Mouse (Mus musculus): ENCODE data around the gene Daxx.
"Not testable (repeated sequence)": the region's sequence is repeated elsewhere in the genome, so short reads cannot be mapped to it uniquely, and the experiment has no call there.

Daxx gene

DNA sequence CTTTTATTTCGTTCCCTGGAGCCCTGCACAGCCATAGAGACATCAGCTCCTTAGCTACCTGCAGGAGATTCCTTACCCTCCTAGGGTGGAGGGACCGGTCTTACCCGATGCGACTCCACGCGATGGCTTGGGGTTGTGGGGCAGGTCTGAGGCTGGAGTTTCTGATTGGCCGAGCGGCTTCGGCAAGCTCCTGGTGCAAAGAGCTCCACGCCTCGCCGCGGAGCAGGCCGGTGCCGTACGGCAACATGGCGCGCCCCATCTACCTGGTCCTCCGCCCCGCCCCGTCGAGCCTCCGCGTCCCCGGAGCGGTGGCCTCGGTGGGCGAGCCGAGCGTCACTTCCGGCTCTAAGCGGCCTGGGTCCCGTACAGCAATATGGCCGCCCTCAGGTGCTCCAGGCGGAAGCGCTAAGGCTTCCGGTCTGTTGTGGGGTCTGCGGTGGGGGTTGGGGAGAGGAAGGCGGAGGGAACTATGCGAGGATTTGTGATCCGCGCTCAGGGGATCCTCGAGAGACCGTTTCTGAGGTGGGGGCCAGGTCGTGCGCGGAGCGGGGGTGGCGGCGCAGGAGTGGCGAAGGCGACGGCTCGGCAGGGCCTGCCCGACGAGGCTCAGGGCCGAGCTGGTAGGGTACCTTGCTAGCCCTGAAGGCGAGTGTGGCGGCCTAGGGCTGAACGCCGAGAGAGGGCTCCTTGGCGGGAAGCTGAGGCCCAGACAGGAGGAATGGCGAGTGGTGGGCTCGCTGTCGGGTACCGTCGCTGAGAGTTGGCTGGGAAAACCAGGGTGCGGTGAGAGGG, at the start of gene Daxx:
Gene Daxx, plus strand, starts transcription at position 338 of the 792 bp plus-strand sequence.
- peak; percentile 99 for DNase-seq (ENCODE audit: low spot score in 2 of 2)

- peak; percentile 24 to 55 for DNase-seq (ENCODE audit: low spot score in 2 of 2)
Observed at GRCm38 (mm10) chr17:33865330-33866030, 43.7 kb upstream of the Daxx start.

GRCm38 (mm10) chr17:33873537-33873936, 35.7 kb upstream of the Daxx start, which contains the start of gene Gm7029:
Gene Gm7029, plus strand, starts transcription at chr17:33873837.
- not testable (repeated sequence) for DNase-seq (ENCODE audit: low spot score in 2 of 2)

DNA sequence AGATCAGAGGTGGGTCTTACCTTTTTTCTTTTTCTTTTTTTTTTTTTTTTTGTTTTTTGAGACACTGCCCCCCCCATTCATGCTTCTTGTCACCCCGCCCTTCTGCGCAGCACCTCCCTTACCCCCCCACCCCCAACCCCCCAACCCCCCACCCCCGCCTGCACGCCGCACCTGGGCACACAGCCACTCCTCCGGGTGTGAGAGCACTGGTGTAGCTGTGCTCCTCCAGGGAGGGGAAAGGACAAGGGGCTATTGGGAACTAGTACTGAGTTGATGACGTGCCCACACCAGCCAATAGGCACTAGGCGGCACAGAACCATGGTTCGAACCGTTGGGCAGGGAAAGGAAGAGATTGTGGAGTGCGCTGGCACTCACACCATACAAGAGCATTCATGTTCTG, 34.8 kb upstream of the Daxx start:
- no peak for DNase-seq (ENCODE audit: low spot score in 2 of 2)

- DNase-seq (ENCODE audit: low spot score in 2 of 2): not testable (repeated sequence)
Observed at GRCm38 (mm10) chr17:33875797-33876196, 33.4 kb upstream of the Daxx start.

GRCm38 (mm10) chr17:33884320-33884719, 24.9 kb upstream of the Daxx start:
- not testable (repeated sequence) for DNase-seq (ENCODE audit: low spot score in 2 of 2)

- not testable (repeated sequence) for DNase-seq (ENCODE audit: low spot score in 2 of 2)
Observed at GRCm38 (mm10) chr17:33887802-33888201, 21.4 kb upstream of the Daxx start.

- not testable (repeated sequence) for DNase-seq (ENCODE audit: low spot score in 2 of 2)
Observed at GRCm38 (mm10) chr17:33888230-33888629, 21.0 kb upstream of the Daxx start.

- DNase-seq (ENCODE audit: low spot score in 2 of 2): not testable (repeated sequence)
Observed at GRCm38 (mm10) chr17:33889941-33890532, 19.2 kb upstream of the Daxx start.

DNA sequence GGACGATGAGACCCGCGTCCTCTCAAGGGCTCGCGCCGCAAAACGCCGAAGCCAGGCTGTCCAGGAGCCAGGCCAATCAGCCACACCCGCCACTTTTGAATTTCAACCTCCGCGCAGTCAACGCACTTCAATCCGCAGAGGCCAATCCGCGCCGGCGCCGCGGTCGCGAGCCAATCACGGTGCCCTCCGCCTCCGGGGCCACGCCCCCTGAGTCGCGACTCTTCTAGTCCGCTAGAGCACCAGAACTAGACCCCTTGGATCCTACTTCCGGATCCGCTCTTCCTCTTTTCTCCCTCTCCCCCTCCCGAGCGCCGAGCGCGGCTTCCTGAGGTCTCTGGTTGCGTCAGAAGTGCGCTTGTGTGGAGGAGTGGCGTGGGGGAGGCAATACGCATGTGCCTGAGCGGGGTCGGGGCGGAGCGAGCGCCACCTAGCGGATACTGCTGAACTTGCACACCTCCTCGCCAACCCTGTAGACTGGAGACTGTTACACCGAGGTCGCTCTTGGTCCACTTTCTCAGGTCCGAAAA, 18.6 kb upstream of the Daxx start, which contains the start of gene Kifc1:
Gene Kifc1, minus strand, starts transcription at position 129 of the 527 bp plus-strand sequence.
- peak; percentile 98 to 99 for DNase-seq (ENCODE audit: low spot score in 2 of 2)

GRCm38 (mm10) chr17:33891357-33891756, 17.9 kb upstream of the Daxx start:
- DNase-seq (ENCODE audit: low spot score in 2 of 2): no peak

- not testable (repeated sequence) for DNase-seq (ENCODE audit: low spot score in 2 of 2)
Observed at GRCm38 (mm10) chr17:33891892-33892291, 17.3 kb upstream of the Daxx start.

DNA sequence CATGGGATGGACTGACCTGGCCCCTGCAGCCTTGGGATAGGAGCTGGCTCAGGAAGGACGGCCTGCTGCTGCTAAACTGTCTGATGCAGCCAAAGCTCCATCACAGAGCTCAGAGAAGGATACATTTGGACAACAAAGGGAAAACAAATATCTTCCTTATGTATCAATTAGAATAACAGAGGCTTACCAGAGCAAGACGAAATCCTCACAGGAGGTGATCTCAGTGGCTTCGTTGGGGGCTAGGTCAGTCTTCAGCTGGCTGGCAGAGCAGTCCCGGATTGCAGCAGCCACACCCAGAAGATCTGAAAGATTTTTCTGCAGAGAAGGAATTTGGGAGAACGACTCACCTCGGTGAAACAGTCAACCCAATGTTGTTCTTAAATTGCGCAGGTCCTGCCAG, 16.8 kb upstream of the Daxx start:
- no peak for DNase-seq (ENCODE audit: low spot score in 2 of 2)

- not testable (repeated sequence) for DNase-seq (ENCODE audit: low spot score in 2 of 2)
Observed at GRCm38 (mm10) chr17:33893011-33893410, 16.2 kb upstream of the Daxx start.

DNA sequence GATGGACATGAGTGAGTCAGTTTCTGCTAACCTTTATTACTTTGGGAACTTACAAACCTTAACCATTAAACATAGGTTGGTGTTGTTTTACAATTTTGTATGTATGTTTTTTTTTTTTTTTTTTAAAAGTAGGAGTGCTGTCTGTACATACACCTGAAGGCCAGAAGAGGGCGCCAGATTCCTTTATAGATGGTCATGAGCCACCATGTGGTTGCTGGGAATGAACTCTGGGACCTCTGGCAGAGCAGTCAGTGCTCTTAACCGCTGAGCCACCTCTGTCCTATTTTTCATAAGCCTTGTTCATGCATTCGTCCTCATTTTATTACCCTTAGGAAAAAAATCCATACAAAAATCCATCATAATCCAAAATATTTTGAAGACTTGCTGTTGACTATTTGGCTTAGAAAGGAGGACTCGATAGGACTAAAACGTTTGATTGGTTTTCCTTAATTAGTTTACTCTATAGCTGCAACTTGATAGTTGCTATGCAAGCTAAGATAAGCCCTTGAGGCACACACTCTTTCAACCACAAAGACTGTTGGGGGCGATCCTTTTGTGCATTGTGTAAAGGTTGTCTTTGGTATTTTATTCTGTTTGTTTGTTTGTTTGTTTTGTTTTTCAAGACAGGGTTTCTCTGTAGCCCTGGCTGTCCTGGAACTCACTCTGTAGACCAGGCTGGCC, 12.0 kb upstream of the Daxx start:
- DNase-seq (ENCODE audit: low spot score in 2 of 2): no peak

GRCm38 (mm10) chr17:33898193-33898592, 11.0 kb upstream of the Daxx start:
- not testable (repeated sequence) for DNase-seq (ENCODE audit: low spot score in 2 of 2)

GRCm38 (mm10) chr17:33899642-33900041, 9.6 kb upstream of the Daxx start:
- DNase-seq (ENCODE audit: low spot score in 2 of 2): no peak

GRCm38 (mm10) chr17:33900281-33900988, 8.8 kb upstream of the Daxx start:
- no peak for DNase-seq (ENCODE audit: low spot score in 2 of 2)

DNA sequence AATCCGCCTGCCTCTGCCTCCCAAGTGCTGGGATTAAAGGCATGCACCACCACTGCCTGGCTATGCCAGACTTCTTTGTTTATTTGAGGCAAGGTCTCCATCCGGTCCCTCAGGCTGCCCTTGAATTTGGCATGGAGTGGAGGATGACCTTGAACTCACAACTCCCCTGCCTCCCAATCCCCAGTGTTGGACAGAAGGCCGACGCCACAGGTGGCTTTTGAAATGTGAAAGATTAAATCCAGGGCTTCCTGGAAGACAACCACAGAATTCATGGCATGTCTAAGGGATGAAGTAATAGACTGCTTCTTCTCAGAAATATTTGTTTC, 8.3 kb upstream of the Daxx start:
- DNase-seq (ENCODE audit: low spot score in 2 of 2): no peak

GRCm38 (mm10) chr17:33901653-33902052, 7.6 kb upstream of the Daxx start:
- DNase-seq (ENCODE audit: low spot score in 2 of 2): no peak

- no peak for DNase-seq (ENCODE audit: low spot score in 2 of 2)
Observed at GRCm38 (mm10) chr17:33902079-33902478, 7.1 kb upstream of the Daxx start.

All from spleen, postnatal 14 days (tissue).